Mouse (Mus musculus): Measurements from ENCODE around the gene 4933424G06Rik. TPM values are rescaled to one million over a fixed set of nuclear protein-coding genes. Genes with fewer than 3 reads are reported as not detected.
"Not testable (repeated sequence)": the region's sequence is repeated elsewhere in the genome, so short reads cannot be mapped to it uniquely, and the experiment has no call there.

The 4933424G06Rik gene
- 1.4 TPM in 1 of 2 replicates, not detected in the other for polyA plus RNA-seq (2011; ENCODE audit: insufficient read depth, insufficient read length, low read depth, missing spikeins)

DNA sequence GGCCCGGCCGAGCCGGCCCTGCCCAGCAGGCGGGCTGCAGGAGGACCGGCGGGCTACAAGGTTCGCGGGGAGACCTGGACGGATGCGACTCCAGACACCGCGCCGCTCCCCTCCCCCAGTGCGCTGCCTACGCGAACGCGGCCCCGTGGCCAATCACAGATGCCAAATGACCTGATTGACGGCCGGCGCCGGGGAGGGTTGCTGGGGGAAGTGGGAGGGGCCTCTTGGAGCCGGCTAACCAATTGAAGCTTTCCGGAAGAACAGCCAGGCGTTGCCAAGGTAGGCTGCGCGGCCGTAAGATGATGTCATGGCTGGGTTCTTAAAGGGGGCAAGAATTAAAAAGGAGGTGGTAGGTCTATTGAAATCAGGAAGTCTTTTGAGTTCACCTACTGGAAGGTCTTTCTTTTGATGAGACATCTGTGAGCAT lies at the start of gene 4933424G06Rik:
TSS of gene 4933424G06Rik (plus strand) at position 296 of the 427 bp plus-strand sequence.
- peak within 1 kb of the TSS; percentile 89 for H3K9ac ChIP-seq (ENCODE audit: low read depth, poor library complexity, severe bottlenecking)
- no peak for TF ChIP-seq POLR2A (IDR thresholded peaks at IDR 0.05; ENCODE audit: insufficient read depth, low read length)
- TF ChIP-seq EP300 (IDR thresholded peaks at IDR 0.05; ENCODE audit: insufficient read depth, low read depth, low read length), result no peak
- no peak for TF ChIP-seq CTCF (IDR thresholded peaks at IDR 0.05; ENCODE audit: low read depth, low read length)
- peaks cover 10% of the 10 kb centered on the region for H3K4me1 ChIP-seq (ENCODE audit: control insufficient read depth, insufficient read depth, low read length)
- no peaks in the 10 kb centered on the region for H3K27me3 ChIP-seq (ENCODE audit: control insufficient read depth, insufficient read depth, low read length, poor library complexity, severe bottlenecking)
- H3K36me3 ChIP-seq (ENCODE audit: control insufficient read depth, insufficient read depth, low read length, poor library complexity, severe bottlenecking), result peaks cover 11% of the 10 kb centered on the region
- no peak within 1 kb of the TSS for H3K27ac ChIP-seq (ENCODE audit: insufficient read depth, low read length)
- H3K9me3 ChIP-seq (replicated peaks; ENCODE audit: control insufficient read depth, insufficient read depth, low read length, poor library complexity, severe bottlenecking), result no peaks in the 10 kb centered on the region
- H3K4me3 ChIP-seq (ENCODE audit: low read depth, low read length), result peak within 1 kb of the TSS; percentile 97

DNA sequence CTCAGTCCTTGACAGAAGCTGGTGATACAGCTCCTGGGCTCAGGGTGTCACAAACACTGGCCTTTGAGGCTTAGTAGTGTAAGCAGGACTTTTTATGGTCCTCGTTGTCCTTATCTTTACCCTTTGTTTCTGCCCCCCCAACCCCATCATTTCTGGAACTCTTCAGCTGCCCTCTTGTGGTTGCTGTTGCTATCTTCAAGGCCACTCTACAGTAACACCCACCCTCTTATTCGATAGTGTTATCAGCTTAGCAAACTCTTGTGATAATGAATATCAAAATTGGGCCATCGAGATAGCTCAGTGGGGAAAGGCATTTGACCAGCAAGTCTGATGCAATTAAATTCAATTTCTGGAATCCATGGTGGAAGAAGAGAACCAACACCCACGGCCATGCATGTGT lies 45.5 kb upstream of the 4933424G06Rik start:
- H3K27me3 ChIP-seq (ENCODE audit: control insufficient read depth, insufficient read depth, low read length, poor library complexity, severe bottlenecking), result no peaks in the 10 kb centered on the region
- H3K9me3 ChIP-seq (replicated peaks; ENCODE audit: control insufficient read depth, insufficient read depth, low read length, poor library complexity, severe bottlenecking), result no peaks in the 10 kb centered on the region
- no peak overlapping the region for H3K4me3 ChIP-seq (ENCODE audit: low read depth, low read length)
- H3K36me3 ChIP-seq (ENCODE audit: control insufficient read depth, insufficient read depth, low read length, poor library complexity, severe bottlenecking), result no peaks in the 10 kb centered on the region
- H3K27ac ChIP-seq (ENCODE audit: insufficient read depth, low read length), result no peak overlapping the region
- H3K9ac ChIP-seq (ENCODE audit: low read depth, poor library complexity, severe bottlenecking), result no peak overlapping the region
- no peaks in the 10 kb centered on the region for H3K4me1 ChIP-seq (ENCODE audit: control insufficient read depth, insufficient read depth, low read length)
- TF ChIP-seq CTCF (IDR thresholded peaks at IDR 0.05; ENCODE audit: low read depth, low read length), result no peak
- TF ChIP-seq EP300 (IDR thresholded peaks at IDR 0.05; ENCODE audit: insufficient read depth, low read depth, low read length), result no peak
- no peak for TF ChIP-seq POLR2A (IDR thresholded peaks at IDR 0.05; ENCODE audit: insufficient read depth, low read length)

DNA sequence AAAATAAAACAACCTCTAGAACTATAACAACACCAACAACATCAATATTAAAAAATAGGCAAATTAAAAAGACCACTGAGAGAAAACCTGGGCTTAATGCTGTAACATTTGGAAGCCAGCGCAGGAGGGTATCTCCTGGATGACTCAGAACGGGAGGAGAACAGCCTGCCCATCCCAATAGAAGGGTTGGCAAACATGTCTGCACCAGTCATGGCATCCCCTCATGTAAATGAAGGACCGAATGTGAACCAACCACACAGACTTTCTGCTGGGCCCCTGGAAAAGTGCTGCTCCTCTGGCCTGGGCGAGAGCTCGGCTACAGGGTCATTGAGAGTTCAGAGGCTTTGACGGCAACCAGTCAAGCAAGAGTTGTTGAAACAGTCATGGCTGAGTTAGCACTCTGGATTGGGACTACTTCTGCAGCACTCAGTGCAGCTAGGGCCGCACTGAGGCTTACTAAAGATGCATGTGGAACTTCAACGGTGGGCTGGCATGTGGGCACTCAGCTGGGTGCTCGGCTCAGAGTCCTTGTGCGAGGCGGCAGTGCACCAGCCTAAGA lies 44.7 kb upstream of the 4933424G06Rik start:
- no peaks in the 10 kb centered on the region for H3K4me1 ChIP-seq (ENCODE audit: control insufficient read depth, insufficient read depth, low read length)
- no peak overlapping the region for H3K4me3 ChIP-seq (ENCODE audit: low read depth, low read length)
- TF ChIP-seq EP300 (IDR thresholded peaks at IDR 0.05; ENCODE audit: insufficient read depth, low read depth, low read length) (no peak), CTCF (IDR thresholded peaks at IDR 0.05; ENCODE audit: low read depth, low read length) (no peak), POLR2A (IDR thresholded peaks at IDR 0.05; ENCODE audit: insufficient read depth, low read length) (no peak)
- H3K27me3 ChIP-seq (ENCODE audit: control insufficient read depth, insufficient read depth, low read length, poor library complexity, severe bottlenecking), result no peaks in the 10 kb centered on the region
- no peaks in the 10 kb centered on the region for H3K36me3 ChIP-seq (ENCODE audit: control insufficient read depth, insufficient read depth, low read length, poor library complexity, severe bottlenecking)
- no peaks in the 10 kb centered on the region for H3K9me3 ChIP-seq (replicated peaks; ENCODE audit: control insufficient read depth, insufficient read depth, low read length, poor library complexity, severe bottlenecking)
- H3K27ac ChIP-seq (ENCODE audit: insufficient read depth, low read length), result no peak overlapping the region
- H3K9ac ChIP-seq (ENCODE audit: low read depth, poor library complexity, severe bottlenecking), result no peak overlapping the region

DNA sequence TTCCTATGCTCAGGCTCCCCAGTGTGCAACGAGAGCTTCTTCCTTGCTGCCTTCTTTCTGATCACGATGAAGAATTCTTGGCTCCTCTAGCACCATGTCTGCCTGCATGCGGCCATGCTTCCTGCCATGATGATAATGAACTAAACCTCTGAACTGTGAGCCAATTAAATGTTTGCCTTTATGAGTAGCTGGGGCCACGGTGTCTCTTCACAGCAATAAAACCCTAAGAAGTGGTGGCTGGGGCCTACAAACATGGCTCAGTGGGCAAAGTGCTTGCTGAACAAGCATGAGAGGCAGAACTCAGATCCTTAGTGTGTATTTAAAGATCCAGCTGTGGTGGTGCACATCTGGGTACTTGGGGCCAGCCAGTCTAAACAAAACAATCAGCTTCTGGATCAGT lies 44.0 kb upstream of the 4933424G06Rik start:
- no peaks in the 10 kb centered on the region for H3K27me3 ChIP-seq (ENCODE audit: control insufficient read depth, insufficient read depth, low read length, poor library complexity, severe bottlenecking)
- H3K36me3 ChIP-seq (ENCODE audit: control insufficient read depth, insufficient read depth, low read length, poor library complexity, severe bottlenecking), result no peaks in the 10 kb centered on the region
- H3K27ac ChIP-seq (ENCODE audit: insufficient read depth, low read length), result no peak overlapping the region
- no peak overlapping the region for H3K9ac ChIP-seq (ENCODE audit: low read depth, poor library complexity, severe bottlenecking)
- H3K9me3 ChIP-seq (replicated peaks; ENCODE audit: control insufficient read depth, insufficient read depth, low read length, poor library complexity, severe bottlenecking), result no peaks in the 10 kb centered on the region
- no peaks in the 10 kb centered on the region for H3K4me1 ChIP-seq (ENCODE audit: control insufficient read depth, insufficient read depth, low read length)
- no peak for TF ChIP-seq EP300 (IDR thresholded peaks at IDR 0.05; ENCODE audit: insufficient read depth, low read depth, low read length)
- TF ChIP-seq POLR2A (IDR thresholded peaks at IDR 0.05; ENCODE audit: insufficient read depth, low read length), result no peak
- TF ChIP-seq CTCF (IDR thresholded peaks at IDR 0.05; ENCODE audit: low read depth, low read length), result no peak
- no peak overlapping the region for H3K4me3 ChIP-seq (ENCODE audit: low read depth, low read length)

DNA sequence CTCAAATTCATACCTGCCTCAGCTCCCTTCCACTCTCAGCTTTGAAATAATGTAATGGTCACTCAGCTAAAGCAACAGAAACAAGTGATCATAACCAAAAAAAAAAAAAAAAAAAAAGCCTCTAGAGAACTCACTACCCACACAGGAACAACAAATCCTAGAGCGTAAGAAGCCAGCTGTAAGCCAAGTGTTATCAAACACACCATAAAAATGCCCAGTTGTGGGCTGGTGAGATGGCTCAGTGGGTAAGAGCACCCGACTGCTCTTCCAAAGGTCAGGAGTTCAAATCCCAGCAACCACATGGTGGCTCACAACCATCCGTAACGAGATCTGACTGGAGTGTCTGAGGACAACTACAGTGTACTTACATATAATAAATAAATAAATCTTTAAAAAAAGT lies 41.9 kb upstream of the 4933424G06Rik start:
- not testable (repeated sequence) for H3K4me3 ChIP-seq (ENCODE audit: low read depth, low read length); H3K9me3 ChIP-seq (replicated peaks; ENCODE audit: control insufficient read depth, insufficient read depth, low read length, poor library complexity, severe bottlenecking); H3K36me3 ChIP-seq (ENCODE audit: control insufficient read depth, insufficient read depth, low read length, poor library complexity, severe bottlenecking); H3K4me1 ChIP-seq (ENCODE audit: control insufficient read depth, insufficient read depth, low read length); H3K27ac ChIP-seq (ENCODE audit: insufficient read depth, low read length); H3K9ac ChIP-seq (ENCODE audit: low read depth, poor library complexity, severe bottlenecking); H3K27me3 ChIP-seq (ENCODE audit: control insufficient read depth, insufficient read depth, low read length, poor library complexity, severe bottlenecking)

DNA sequence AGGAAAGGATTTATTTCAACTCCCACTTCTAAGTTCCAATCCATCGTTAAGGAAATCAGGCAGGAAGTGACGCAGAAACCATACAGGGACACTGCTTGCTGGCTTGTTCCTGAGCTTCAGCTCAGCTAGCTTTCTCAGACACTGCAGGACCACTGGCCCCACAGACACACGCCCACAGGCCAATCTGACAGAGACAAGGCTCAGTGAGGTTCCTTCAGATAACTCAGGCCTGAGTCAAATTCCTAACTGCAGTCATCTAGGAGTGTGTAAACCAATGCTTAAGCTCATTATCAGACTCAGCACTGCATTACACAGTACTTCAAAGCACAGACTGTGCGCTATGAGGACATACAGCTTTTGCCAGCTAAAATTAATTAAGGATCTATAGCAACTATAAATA lies 39.7 kb upstream of the 4933424G06Rik start:
- Histone ChIP-seq H3K4me3 (ENCODE audit: low read depth, low read length) (no peak overlapping the region), H3K27me3 (ENCODE audit: control insufficient read depth, insufficient read depth, low read length, poor library complexity, severe bottlenecking) (no peaks in the 10 kb centered on the region), H3K4me1 (ENCODE audit: control insufficient read depth, insufficient read depth, low read length) (no peaks in the 10 kb centered on the region), H3K36me3 (ENCODE audit: control insufficient read depth, insufficient read depth, low read length, poor library complexity, severe bottlenecking) (no peaks in the 10 kb centered on the region), H3K27ac (ENCODE audit: insufficient read depth, low read length) (no peak overlapping the region), H3K9ac (ENCODE audit: low read depth, poor library complexity, severe bottlenecking) (no peak overlapping the region), H3K9me3 (replicated peaks; ENCODE audit: control insufficient read depth, insufficient read depth, low read length, poor library complexity, severe bottlenecking) (no peaks in the 10 kb centered on the region)
- TF ChIP-seq CTCF (IDR thresholded peaks at IDR 0.05; ENCODE audit: low read depth, low read length) (no peak), POLR2A (IDR thresholded peaks at IDR 0.05; ENCODE audit: insufficient read depth, low read length) (no peak), EP300 (IDR thresholded peaks at IDR 0.05; ENCODE audit: insufficient read depth, low read depth, low read length) (no peak)

Data from ES-Bruce4 (cell line).